In genomic region chr2:131513477-131513876, GRCm38 (mm10) we compare ENCODE assay signal across 18 mouse cellular contexts. TPM values are rescaled to one million over a fixed set of nuclear protein-coding genes. Genes with fewer than 3 reads are reported as not detected.
DNase-seq lines count a peak whose midpoint lies in the region; ATAC-seq and TF ChIP-seq lines count a peak whose summit lies in the region.
"Had no signal": no experiment of that assay in that cellular context is flagged by ENCODE, and none has a peak within 500 bp of the region (broad histone marks: within the 10 kb centered on the region; RNA-seq: fewer than 3 reads in every experiment).

No protein-coding gene starts in this region.

- H3K27ac ChIP-seq in hindbrain, embryonic 16.5 days (ENCODE audit: low read depth, low read length), result no peak overlapping the region
- H3K27ac ChIP-seq in hindbrain, embryonic 12.5 days, result no peak overlapping the region
- peak overlapping the region; percentile 42; the same call in 1 of the 2 replicates for H3K27ac ChIP-seq in olfactory bulb, adult 2 months (ENCODE audit: insufficient read depth, low read depth, low read length)
- H3K27ac ChIP-seq: limb, embryonic 15.5 days; lung, embryonic 15.5 days; midbrain, embryonic 10.5 days had no signal

- no peak for TF ChIP-seq POLR2A in olfactory bulb, adult 2 months (IDR thresholded peaks at IDR 0.05; ENCODE audit: insufficient read depth, low read depth, low read length)

- ATAC-seq in hindbrain, embryonic 16.5 days, result 0 out of 2 replicates have a peak, but pooled peaks have one; percentile 51
- no peak for ATAC-seq in hindbrain, embryonic 12.5 days (ENCODE audit: low FRiP score)
- ATAC-seq in megakaryocyte, adult 5-6 weeks (ENCODE audit: poor library complexity, severe bottlenecking), result no peak
- no peak for ATAC-seq in erythroblast, adult 5-6 weeks (replicated peaks; ENCODE audit: low FRiP score, poor library complexity, severe bottlenecking)
- ATAC-seq: inflammation-experienced regulatory T-cells, adult 6 months had no signal

- H3K4me2 ChIP-seq in hindbrain, embryonic 16.5 days (ENCODE audit: low read length), result no peak overlapping the region
- no peak overlapping the region for H3K4me2 ChIP-seq in hindbrain, embryonic 12.5 days (replicated peaks)
- H3K4me2 ChIP-seq: limb, embryonic 15.5 days; lung, embryonic 15.5 days had no signal

- no peak for TF ChIP-seq CTCF in olfactory bulb, adult 2 months (IDR thresholded peaks at IDR 0.05; ENCODE audit: insufficient read depth, low read depth, low read length)

- no peak overlapping the region for H3K9ac ChIP-seq in hindbrain, embryonic 16.5 days (ENCODE audit: low read depth, low read length)
- H3K9ac ChIP-seq in hindbrain, embryonic 12.5 days, result no peak overlapping the region
- H3K9ac ChIP-seq: limb, embryonic 15.5 days; lung, embryonic 15.5 days had no signal

- 0 out of 2 replicates have a peak, but pooled peaks cover 3% of the 10 kb centered on the region for H3K36me3 ChIP-seq in hindbrain, embryonic 16.5 days (ENCODE audit: control insufficient read depth, insufficient read depth, low read length)
- peaks cover 7% of the 10 kb centered on the region for H3K36me3 ChIP-seq in hindbrain, embryonic 12.5 days
- peaks cover 86% of the 10 kb centered on the region for H3K36me3 ChIP-seq in megakaryocyte, embryonic 14.5 days (replicated peaks; ENCODE audit: low read length)
- H3K36me3 ChIP-seq: lung, embryonic 15.5 days had no signal

- DNase-seq in gastrocnemius, adult 18-20 months (ENCODE audit: low spot score), result peak; percentile 60
- DNase-seq in gastrocnemius, postnatal 25 days, result no peak
- DNase-seq: adrenal gland, adult 8-10 months; B cell, adult 2 months; cerebellum, adult 9-10 months; thymus, adult 2 months had no signal

- 42% methylated on average over 2 of the region's 2 CpGs for WGBS in hindbrain, embryonic 16.5 days
- WGBS in hindbrain, embryonic 12.5 days, result 64% methylated on average over 2 of the region's 2 CpGs
- WGBS in olfactory bulb, adult 2 months, result 9% methylated on average over 2 of the region's 2 CpGs

- H3K4me3 ChIP-seq in hindbrain, embryonic 16.5 days (ENCODE audit: low read length), result no peak overlapping the region
- H3K4me3 ChIP-seq in hindbrain, embryonic 12.5 days, result no peak overlapping the region
- H3K4me3 ChIP-seq in megakaryocyte, embryonic 14.5 days (replicated peaks), result peak overlapping the region; percentile 88
- H3K4me3 ChIP-seq in olfactory bulb, adult 2 months (ENCODE audit: insufficient read depth, low read depth, low read length), result no peak overlapping the region
- H3K4me3 ChIP-seq: limb, embryonic 15.5 days; lung, embryonic 15.5 days; midbrain, embryonic 10.5 days had no signal

- peaks cover 22% of the 10 kb centered on the region for H3K4me1 ChIP-seq in hindbrain, embryonic 16.5 days (ENCODE audit: control insufficient read depth, insufficient read depth, low read depth, low read length)
- peaks cover 21% of the 10 kb centered on the region for H3K4me1 ChIP-seq in hindbrain, embryonic 12.5 days
- H3K4me1 ChIP-seq in megakaryocyte, embryonic 14.5 days, result peaks cover 100% of the 10 kb centered on the region
- H3K4me1 ChIP-seq in olfactory bulb, adult 2 months (ENCODE audit: control insufficient read depth, insufficient read depth, low read length), result peaks cover 44% of the 10 kb centered on the region

- H3K9me3 ChIP-seq in hindbrain, embryonic 16.5 days (ENCODE audit: control insufficient read depth, low read length), result no peaks in the 10 kb centered on the region
- no peaks in the 10 kb centered on the region for H3K9me3 ChIP-seq in hindbrain, embryonic 12.5 days (replicated peaks)
- H3K9me3 ChIP-seq in megakaryocyte, embryonic 14.5 days, result no peaks in the 10 kb centered on the region
- H3K9me3 ChIP-seq: limb, embryonic 15.5 days; lung, embryonic 15.5 days; midbrain, embryonic 10.5 days had no signal

- H3K27me3 ChIP-seq in hindbrain, embryonic 16.5 days (replicated peaks; ENCODE audit: control insufficient read depth, insufficient read depth, low read length), result no peaks in the 10 kb centered on the region
- H3K27me3 ChIP-seq in hindbrain, embryonic 12.5 days, result no peaks in the 10 kb centered on the region
- H3K27me3 ChIP-seq in megakaryocyte, embryonic 14.5 days (replicated peaks), result no peaks in the 10 kb centered on the region
- H3K27me3 ChIP-seq: limb, embryonic 15.5 days; lung, embryonic 15.5 days had no signal

RNA-seq across cellular contexts. Expression of gene Smox, which starts 22.2 kb away (rescaled TPM):
- 100 to 1,000 TPM in 1 of 2 experiments, 10 to 100 TPM in 1; 86.0 to 120 TPM for total RNA-seq in gastrocnemius, adult 18-20 months (2021)
- 10 to 100 TPM; 63.0 to 69.6 TPM for total RNA-seq in gastrocnemius, postnatal 25 days (2021)
- polyA plus RNA-seq in hindbrain, embryonic 16.5 days (2015; fragmentation: Nextera tagmentation; extraction: Ambion mirVana), result 60.3 and 70.9 TPM in 2 replicates
- 47.0 and 49.3 TPM in 2 replicates for polyA plus RNA-seq in hindbrain, embryonic 12.5 days (2016; fragmentation: Nextera tagmentation; extraction: Ambion mirVana)
- polyA plus RNA-seq in megakaryocyte, embryonic 14.5 days (2012; ENCODE audit: insufficient read depth, low replicate concordance), result 504 and 573 TPM in 2 replicates
- 12.6 and 17.4 TPM in 2 replicates for total RNA-seq in megakaryocyte, adult 5-6 weeks (2015)
- total RNA-seq in megakaryocyte, adult 5-6 weeks (2017), result 12.0 and 16.1 TPM in 2 replicates
- polyA plus RNA-seq in olfactory bulb, adult 2 months (2012; ENCODE audit: insufficient read depth, insufficient read length, low replicate concordance, missing spikeins), result not detected in 2 replicates
- total RNA-seq in erythroblast, adult 5-6 weeks (2015; ENCODE audit: low replicate concordance), result 250 and 267 TPM in 2 replicates
- 332 and 572 TPM in 2 replicates for total RNA-seq in erythroblast, adult 5-6 weeks (2017; ENCODE audit: low replicate concordance)

RNA-seq across cellular contexts. Expression of gene Adra1d, which starts 48.6 kb away (rescaled TPM):
- under 1 TPM; 0.50 to 0.88 TPM for total RNA-seq in gastrocnemius, adult 18-20 months (2021)
- 1 to 10 TPM in 1 of 2 experiments, under 1 TPM in 1; 0.74 to 1.2 TPM for total RNA-seq in gastrocnemius, postnatal 25 days (2021)
- polyA plus RNA-seq in hindbrain, embryonic 16.5 days (2015; fragmentation: Nextera tagmentation; extraction: Ambion mirVana), result 0.29 and 0.65 TPM in 2 replicates
- 0.50 and 0.74 TPM in 2 replicates for polyA plus RNA-seq in hindbrain, embryonic 12.5 days (2016; fragmentation: Nextera tagmentation; extraction: Ambion mirVana)
- polyA plus RNA-seq in megakaryocyte, embryonic 14.5 days (2012; ENCODE audit: insufficient read depth, low replicate concordance), result not detected in 2 replicates
- total RNA-seq in megakaryocyte, adult 5-6 weeks (2015), result not detected in 2 replicates
- not detected in 2 replicates for total RNA-seq in megakaryocyte, adult 5-6 weeks (2017)
- not detected in 2 replicates for polyA plus RNA-seq in olfactory bulb, adult 2 months (2012; ENCODE audit: insufficient read depth, insufficient read length, low replicate concordance, missing spikeins)
- total RNA-seq in erythroblast, adult 5-6 weeks (2015; ENCODE audit: low replicate concordance), result not detected in 2 replicates
- total RNA-seq in erythroblast, adult 5-6 weeks (2017; ENCODE audit: low replicate concordance), result not detected in 2 replicates
- total RNA-seq: granulocyte monocyte progenitor cell, adult 5-6 weeks; neutrophil, adult 5-6 weeks had no signal
- polyA plus RNA-seq: inflammation-experienced regulatory T-cells, adult 6 months had no signal
